Mouse (Mus musculus) thymus, adult 2 months (tissue): ENCODE data around the gene Hsp90ab1. TPM values are rescaled to one million over a fixed set of nuclear protein-coding genes. Genes with fewer than 3 reads are reported as not detected.

ENCODE experiments used
- DNase-seq: peaks from one replicate; pipeline ENCODE4 v3.0.0; 2021
- H3K27ac ChIP-seq: fragments of 200-500 bp; 2 replicates; pipeline ENCODE4 v1.5.1; 2012; ENCODE audit warnings: low read length, control low read depth; ENCODE audit not compliant: control insufficient read depth, insufficient read depth
- H3K27me3 ChIP-seq: fragments of 200-500 bp; 2 replicates; pipeline ENCODE4 v1.6.1; 2012; ENCODE audit warnings: mild to moderate bottlenecking, low read length, moderate library complexity, mixed read lengths; ENCODE audit not compliant: control insufficient read depth, insufficient read depth
- H3K36me3 ChIP-seq: fragments of 200-500 bp; 2 replicates; pipeline ENCODE4 v1.6.1; 2012; ENCODE audit warnings: mild to moderate bottlenecking, low read length, moderate library complexity; ENCODE audit not compliant: control insufficient read depth, insufficient read depth
- H3K4me1 ChIP-seq: fragments of 200-500 bp; replicated peaks from 2 replicates; pipeline ENCODE4 v1.6.1; 2012; ENCODE audit warnings: low read length; ENCODE audit not compliant: control insufficient read depth, insufficient read depth
- H3K4me3 ChIP-seq: fragments of 200-500 bp; 2 replicates; pipeline ENCODE4 v1.5.1; 2012; ENCODE audit warnings: mild to moderate bottlenecking, low read length, control low read depth, moderate library complexity; ENCODE audit not compliant: control insufficient read depth, insufficient read depth
- CTCF ChIP-seq: fragments of 200-500 bp; IDR thresholded peaks from 2 replicates; pipeline ENCODE4 v1.5.1; 2012; ENCODE audit warnings: mild to moderate bottlenecking, control low read depth, low read length, moderate library complexity, borderline replicate concordance; ENCODE audit not compliant: control insufficient read depth, poor library complexity, insufficient read depth; ENCODE audit errors: extremely low read depth
- POLR2A ChIP-seq: fragments of 200-500 bp; IDR thresholded peaks from 2 replicates; pipeline ENCODE4 v1.6.1; 2012; ENCODE audit warnings: mild to moderate bottlenecking, low read length, control low read depth, moderate library complexity; ENCODE audit not compliant: control insufficient read depth, poor library complexity, insufficient read depth; ENCODE audit errors: extremely low read depth
- WGBS: fragments of 180-500 bp; shearing (Covaris S2); methylation state at CpG from one replicate; pipeline ENCODE4 v1.1.7; 2018; 5-methylcytosine and 5-hydroxymethylcytosine counted together
- polyA plus RNA-seq: library from polyadenylated mRNA; depleted of rRNA; stranded (reverse); fragments of >200 nt; gene quantifications from 2 replicates; pipeline ENCODE4 v1.2.3, GENCODE M21; 2012

The Hsp90ab1 gene
- polyA plus RNA-seq, 1 experiment, result 455 TPM

DNA sequence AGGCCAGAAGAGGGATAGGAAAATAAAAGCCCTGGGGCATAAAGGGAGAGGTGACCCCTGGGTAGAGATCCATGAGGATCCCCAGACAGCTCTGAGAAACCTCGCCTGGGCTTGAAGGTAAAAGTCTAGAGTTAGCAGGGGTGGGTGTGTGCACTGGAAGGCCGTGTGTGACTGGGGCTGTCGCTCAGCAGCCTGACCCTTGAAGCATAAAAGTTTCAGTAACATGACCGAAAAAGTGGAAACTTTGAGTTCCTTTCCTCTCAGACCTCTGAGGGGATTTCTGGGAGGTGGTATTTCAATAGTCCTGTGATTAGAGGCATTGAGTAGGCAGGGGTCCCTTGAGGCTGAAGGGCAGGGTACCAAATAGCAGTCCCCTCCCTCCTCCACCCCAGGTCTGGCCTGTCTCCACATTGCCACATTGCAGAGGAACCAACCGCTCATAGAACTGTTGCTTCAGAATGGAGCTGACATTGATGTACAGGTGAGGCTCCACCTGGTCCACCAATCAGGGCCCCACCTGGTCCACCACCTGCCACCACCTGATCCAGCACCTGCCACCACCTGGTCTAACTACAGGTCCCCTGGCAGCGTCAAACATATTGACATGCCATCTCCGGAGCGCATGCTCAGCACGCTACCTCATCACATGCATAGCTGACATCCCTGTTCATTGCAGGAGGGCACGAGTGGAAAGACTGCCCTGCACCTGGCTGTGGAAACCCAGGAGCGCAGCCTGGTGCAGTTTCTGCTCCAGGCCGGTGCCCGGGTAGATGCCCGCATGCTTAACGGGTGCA lies 13.1 kb downstream of the Hsp90ab1 start:
- 95% methylated on average over 15 of the region's 15 CpGs for WGBS
- DNase-seq, result no peak
- Histone ChIP-seq H3K27ac (no peak overlapping the region), H3K4me3 (no peak overlapping the region), H3K36me3 (0 out of 2 replicates have a peak, but pooled peaks cover 12% of the 10 kb centered on the region), H3K4me1 (peaks cover 39% of the 10 kb centered on the region), H3K27me3 (no peaks in the 10 kb centered on the region)
- no peak for TF ChIP-seq CTCF
- no peak for TF ChIP-seq POLR2A

DNA sequence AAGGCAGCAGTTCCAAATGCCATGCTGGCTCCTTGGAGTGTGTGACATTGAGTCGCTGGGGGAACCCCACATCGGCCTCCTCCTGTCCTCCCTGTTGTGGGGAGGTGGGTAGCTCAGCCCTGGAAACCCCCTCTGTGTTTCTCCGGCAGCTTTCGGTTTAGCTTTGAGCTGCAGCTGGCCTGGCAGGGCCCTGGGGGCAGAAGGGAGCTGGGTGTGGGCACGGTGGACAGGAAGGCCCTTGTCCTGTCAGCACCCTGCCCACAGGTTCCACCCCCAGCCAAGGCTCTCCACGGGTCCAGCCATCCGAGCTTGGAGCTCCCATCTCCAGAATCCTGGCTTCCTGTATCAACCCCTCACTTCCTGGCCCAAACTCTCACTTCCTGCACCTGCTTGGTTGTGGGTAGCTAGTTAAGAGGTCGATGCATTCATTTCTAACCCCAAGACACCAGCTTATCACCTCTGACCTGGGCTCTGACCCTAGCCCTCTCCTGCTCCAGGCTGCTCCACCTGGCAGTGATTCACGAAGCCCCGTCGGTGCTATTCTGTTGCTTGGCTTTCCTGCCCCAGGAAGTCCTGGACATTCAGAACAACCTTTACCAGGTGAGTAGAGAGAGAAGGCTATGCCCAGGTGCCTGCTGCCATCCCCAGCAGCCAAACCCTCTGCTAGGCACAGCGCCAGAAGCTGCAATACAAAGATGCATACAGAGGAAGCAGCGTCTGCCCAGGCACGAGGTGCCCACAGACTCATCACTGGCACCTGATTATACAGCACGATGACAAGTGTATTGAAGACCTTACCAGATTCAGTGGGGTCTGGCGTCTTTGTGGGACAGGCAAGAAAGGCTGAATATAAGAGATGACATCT lies 14.8 kb downstream of the Hsp90ab1 start:
- H3K27me3 ChIP-seq, result no peaks in the 10 kb centered on the region
- peak overlapping the region; percentile 91 for H3K27ac ChIP-seq
- 5% methylated on average over 16 of the region's 16 CpGs for WGBS
- peak overlapping the region; percentile 97 for H3K4me3 ChIP-seq
- 0 out of 2 replicates have a peak, but pooled peaks cover 12% of the 10 kb centered on the region for H3K36me3 ChIP-seq
- peaks cover 32% of the 10 kb centered on the region for H3K4me1 ChIP-seq
- DNase-seq, result peak; percentile 56
- TF ChIP-seq CTCF (no peak), POLR2A (peak; percentile 39; the same call in 1 of the 2 replicates)

DNA sequence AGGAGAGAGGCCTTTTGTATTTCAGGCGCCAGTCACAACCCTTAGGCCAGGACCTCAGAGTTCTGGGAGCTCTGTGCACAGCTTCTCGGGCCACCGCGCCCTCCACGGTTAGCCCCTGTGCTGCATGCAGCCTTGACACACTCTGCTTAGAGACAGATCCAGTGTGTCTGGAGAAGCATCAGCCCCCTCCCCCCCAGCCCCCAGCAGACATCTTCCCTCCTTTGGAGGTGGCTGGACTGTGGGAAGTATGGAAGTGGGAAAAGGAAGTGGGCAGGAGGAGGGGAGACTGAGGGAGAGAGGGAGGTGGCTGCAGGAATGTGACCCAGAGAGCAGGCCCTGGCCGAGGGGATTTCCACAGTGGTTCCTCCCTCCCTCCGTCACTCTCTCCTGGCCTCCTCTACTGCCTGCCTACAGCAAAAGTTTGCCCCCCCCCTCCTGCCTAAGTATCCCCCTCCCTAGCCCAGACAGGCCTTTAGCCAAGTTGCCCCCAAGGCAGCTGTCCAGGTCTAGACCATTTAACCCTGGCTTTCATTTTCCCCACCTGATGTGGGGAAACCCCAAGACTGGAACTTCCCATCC lies 15.7 kb downstream of the Hsp90ab1 start:
- peak; percentile 36 for DNase-seq
- H3K4me1 ChIP-seq, result peaks cover 30% of the 10 kb centered on the region
- WGBS, result 8% methylated on average over 7 of the region's 7 CpGs
- H3K36me3 ChIP-seq, result 0 out of 2 replicates have a peak, but pooled peaks cover 12% of the 10 kb centered on the region
- peak overlapping the region; percentile 97 for H3K4me3 ChIP-seq
- H3K27ac ChIP-seq, result peak overlapping the region; percentile 91
- TF ChIP-seq CTCF (0 out of 2 replicates have a peak, but pooled peaks have one; percentile 11), POLR2A (no peak)
- H3K27me3 ChIP-seq, result no peaks in the 10 kb centered on the region

DNA sequence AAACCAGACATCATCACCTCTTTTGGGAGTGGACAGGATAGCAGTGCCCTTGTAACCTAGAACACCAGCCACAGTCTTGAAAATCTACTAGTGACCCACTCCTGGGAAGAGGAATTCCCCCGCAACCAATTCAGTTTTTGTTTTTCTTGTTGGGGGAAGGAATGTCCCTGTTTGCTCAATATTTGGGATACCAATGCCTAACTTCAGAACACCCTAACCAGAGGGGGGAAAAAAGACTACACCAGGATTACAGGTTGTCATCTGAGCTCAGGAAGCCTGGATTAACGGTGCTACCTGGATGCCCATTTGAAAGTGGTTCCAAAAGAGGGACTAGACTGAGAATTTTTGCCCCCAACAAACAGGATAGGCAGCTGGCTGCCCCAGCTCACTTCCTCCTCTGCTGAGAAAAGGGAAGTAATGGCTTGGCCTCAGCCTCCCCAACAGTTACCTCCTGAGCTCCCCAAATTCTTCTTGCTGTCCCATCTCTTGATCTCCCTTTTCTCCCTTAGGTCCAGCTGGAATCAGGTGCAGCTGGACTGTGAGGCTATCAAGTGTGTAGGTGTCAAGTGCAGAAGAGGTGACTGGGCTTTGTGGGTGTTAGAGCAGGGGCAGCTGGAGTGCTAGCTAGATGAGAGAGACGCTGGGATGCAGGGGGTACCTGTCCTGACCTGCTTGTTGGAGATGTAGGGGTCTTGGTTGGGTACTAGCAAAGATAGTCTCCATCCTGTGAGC lies 16.4 kb downstream of the Hsp90ab1 start:
- TF ChIP-seq CTCF (no peak), POLR2A (no peak)
- DNase-seq, result peak; percentile 52
- 0 out of 2 replicates have a peak, but pooled peaks cover 12% of the 10 kb centered on the region for H3K36me3 ChIP-seq
- H3K4me3 ChIP-seq, result peak overlapping the region; percentile 97
- peaks cover 33% of the 10 kb centered on the region for H3K4me1 ChIP-seq
- WGBS, result under 1% methylated on average over 3 of the region's 3 CpGs
- peak overlapping the region; percentile 91 for H3K27ac ChIP-seq
- no peaks in the 10 kb centered on the region for H3K27me3 ChIP-seq

DNA sequence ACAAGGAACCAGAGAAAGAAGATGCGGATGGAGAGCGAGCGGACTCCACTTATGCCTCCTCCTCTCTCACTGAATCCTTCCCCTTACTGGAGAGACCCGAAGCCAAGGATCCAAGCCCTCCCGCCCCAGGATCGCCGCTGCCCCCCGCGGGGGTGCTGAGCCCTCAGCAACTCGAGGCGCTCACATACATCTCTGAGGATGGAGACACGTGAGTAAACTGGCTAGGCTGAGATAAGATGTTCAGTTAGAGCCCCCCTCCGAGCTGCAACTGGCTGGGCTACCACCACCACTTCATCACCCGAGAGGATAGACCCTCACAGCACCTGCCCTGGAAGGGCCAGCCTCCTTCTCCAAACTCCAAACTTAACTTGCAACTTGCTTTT lies 17.0 kb downstream of the Hsp90ab1 start:
- DNase-seq, result no peak
- H3K4me3 ChIP-seq, result peak overlapping the region; percentile 97
- H3K36me3 ChIP-seq, result 0 out of 2 replicates have a peak, but pooled peaks cover 12% of the 10 kb centered on the region
- H3K27ac ChIP-seq, result peak overlapping the region; percentile 70
- no peaks in the 10 kb centered on the region for H3K27me3 ChIP-seq
- peaks cover 33% of the 10 kb centered on the region for H3K4me1 ChIP-seq
- WGBS, result 1% methylated on average over 14 of the region's 14 CpGs
- TF ChIP-seq POLR2A (no peak; the same call in 1 of the 2 replicates), CTCF (no peak)
